Mouse (Mus musculus) erythroid progenitor cell, adult 5-6 weeks (primary cell): ENCODE data around the gene Mical2. TPM values are rescaled to one million over a fixed set of nuclear protein-coding genes. Genes with fewer than 3 reads are reported as not detected.

Experiments used
- ATAC-seq: replicated peaks from 2 replicates; pipeline ENCODE4 v1.8.0; 2016; ENCODE audit warnings: moderate number of reproducible peaks, mild to moderate bottlenecking, moderate TSS enrichment, inconsistent platforms; ENCODE audit not compliant: poor library complexity, low FRiP score, severe bottlenecking
- total RNA-seq, 2 experiments: library from RNA; stranded (forward) in 1 of 2; stranded (reverse) in 1 of 2; fragments of 150-400 nt in 1 of 2; fragments of 186-747, 209-891 nt in 1 of 2; gene quantifications; 2 replicates each; pipeline versions ENCODE4 v1.2.3 to v1.2.4; 2015 to 2017; ENCODE audit warnings: low replicate concordance in 2 of 2

The Mical2 gene
- total RNA-seq, 2 experiments from 2014 or later = not detected

- ATAC-seq = no peak
Measured at GRCm38 (mm10) chr7:112378476-112378875, 152.8 kb downstream of the Mical2 start.

GRCm38 (mm10) chr7:112386521-112386920, 160.9 kb downstream of the Mical2 start:
- no peak for ATAC-seq

DNA sequence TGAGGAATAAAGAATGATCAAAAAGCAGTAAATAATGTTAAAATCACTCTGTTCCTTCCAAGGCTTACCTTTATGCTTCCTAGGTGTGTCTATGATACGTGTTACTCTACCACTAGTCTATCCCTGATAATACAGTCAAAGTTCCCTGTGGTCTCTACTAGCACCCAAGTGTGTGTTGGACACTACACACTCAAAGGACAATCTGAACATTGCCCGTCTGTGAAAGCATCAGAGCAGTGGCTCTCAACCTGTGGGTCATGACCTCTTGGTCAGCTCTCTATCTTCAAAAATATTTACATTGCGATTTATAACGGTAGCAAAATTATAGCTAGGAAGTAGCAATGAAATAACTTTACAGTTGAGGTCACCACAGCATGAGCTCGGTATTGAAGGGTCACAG, 162.2 kb downstream of the Mical2 start:
- no peak for ATAC-seq

GRCm38 (mm10) chr7:112388363-112388875, 162.8 kb downstream of the Mical2 start:
- ATAC-seq = no peak

DNA sequence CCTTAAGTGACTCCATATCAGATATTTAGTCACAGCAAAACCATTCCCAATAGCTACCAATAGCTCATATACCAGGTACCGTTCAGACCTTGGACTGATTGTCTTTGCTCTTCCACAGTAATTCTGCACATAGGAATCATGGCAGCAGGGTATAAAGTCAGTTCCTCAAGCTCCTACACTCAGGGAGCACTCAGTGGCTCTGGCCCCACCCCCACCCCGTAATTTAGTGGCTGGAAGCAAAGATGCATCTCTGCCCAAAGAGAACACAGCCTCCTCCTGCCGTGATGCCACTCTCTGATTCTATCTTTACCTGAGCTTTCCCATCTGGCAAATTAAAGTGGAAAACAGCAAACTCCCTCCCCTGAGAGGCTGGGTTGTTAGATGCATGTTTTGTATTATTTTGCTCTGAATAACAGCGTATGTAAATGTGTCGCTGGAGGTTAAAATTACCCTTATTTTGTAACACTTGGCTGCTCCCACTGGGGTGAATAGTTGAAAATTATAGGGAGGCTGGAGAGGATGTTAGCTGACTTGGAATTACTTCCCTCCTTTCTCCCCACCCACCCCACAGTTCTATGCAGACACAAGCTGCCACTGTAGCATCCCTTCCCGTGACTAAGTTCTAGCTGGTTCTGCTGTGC, 164.1 kb downstream of the Mical2 start:
- ATAC-seq = no peak

GRCm38 (mm10) chr7:112390252-112390936, 164.7 kb downstream of the Mical2 start:
- no peak for ATAC-seq

DNA sequence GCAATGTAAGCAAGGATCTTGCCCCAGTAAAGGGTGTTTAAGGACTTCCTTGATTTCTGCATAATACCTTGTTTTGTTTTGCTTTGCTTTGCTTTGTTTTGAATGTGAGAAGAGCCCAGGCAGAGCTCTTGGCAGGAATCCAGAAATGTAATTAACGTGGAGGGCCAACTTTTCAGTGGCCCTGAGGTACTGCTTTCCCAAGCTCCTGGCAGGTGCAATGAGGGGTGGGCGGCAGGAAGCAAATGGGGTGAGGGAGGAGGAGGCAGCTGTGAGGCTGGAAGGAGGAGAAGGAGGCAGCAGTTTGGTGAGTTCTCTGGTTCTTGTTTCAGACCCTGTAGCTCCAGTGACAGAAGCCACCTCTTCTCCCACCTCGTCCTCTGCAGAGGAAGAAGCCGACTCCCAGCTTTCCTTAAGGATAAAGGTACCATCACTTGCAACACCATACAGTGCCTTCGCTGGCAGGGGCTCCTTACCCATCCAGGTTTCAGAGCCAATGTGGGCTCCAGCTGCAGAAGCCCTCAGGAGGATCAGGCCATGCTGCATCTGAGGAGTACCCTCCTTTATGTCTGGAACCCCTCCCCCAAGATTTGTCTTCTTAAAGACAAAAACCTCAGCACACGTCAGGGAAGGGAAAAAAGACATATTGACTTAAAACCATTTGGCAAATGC, 165.4 kb downstream of the Mical2 start:
- ATAC-seq = no peak

DNA sequence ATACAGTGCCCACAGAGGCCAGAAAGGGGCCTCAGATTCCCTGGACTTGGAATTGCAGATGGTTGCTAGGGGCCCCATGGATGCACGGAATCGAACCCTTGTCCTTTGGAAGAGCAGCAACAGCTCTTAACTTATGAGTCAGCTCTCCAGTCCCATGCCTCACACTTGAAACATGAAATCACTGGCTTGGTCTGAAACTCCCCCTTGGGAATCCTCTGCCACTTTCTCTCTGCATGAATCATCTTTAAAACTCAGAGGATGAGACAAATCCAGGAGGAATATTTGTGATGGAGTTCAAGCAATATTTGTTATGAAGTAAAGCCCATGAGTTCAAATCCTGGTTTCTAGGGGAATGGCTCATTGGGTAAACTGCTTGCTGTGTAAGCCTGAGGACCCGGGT, 172.1 kb downstream of the Mical2 start:
- no peak for ATAC-seq

DNA sequence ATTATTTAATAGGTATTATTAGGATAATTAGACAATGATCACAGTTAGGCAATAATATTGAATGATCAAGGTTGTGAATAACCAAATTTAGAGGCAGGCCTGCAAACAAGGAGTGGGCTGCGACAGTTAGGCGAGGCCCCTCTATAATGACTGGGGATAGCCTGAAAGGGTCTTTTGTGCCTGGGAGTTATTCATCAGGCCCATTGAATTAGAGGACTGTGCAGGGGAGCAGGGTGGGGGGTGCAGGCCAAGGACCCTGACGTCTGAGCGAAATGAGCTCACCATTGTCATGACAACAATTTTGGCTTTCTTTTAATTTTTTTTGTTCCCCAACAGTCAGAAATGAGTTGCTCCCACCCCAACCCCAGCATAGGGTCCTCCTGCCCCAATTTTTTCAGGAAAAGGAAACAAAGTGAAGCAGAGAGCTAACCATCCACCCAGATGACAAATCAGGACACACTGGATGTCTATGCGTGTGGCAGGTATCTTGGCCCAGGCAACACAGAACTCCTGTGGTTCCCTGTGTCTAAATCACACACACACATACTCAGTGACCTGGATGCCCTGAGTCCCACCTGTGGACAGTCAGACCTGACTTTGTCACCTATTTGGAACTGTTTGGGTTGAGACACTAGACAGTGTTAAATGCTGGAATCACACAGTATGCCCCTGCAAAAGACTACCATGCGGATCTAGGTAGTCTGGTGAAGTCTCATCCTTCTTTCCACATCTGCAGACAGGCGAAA, 173.9 kb downstream of the Mical2 start:
- ATAC-seq = no peak

- peak; percentile 63; the same call in 1 of the 2 replicates for ATAC-seq
Measured at GRCm38 (mm10) chr7:112400175-112400574, 174.5 kb downstream of the Mical2 start.

DNA sequence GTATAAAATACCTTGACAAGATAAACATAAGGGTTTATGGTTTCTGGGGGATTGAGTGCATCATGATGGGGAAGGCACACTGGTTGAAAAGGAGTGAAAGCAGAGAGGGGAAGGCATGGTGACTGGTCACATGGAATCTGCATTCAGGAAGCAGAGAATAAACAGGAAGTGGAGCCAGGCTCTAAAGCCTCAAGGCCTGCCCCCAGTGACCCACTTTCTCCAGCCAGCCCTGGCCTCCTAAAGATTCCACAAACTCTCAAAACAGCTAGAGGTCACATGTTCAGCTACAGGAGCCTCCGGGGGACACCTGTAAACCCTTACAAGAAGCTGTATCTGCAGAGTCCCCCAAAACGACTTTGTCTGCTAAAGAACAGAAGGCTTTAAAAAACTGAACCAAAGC, 179.4 kb downstream of the Mical2 start:
- no peak for ATAC-seq

DNA sequence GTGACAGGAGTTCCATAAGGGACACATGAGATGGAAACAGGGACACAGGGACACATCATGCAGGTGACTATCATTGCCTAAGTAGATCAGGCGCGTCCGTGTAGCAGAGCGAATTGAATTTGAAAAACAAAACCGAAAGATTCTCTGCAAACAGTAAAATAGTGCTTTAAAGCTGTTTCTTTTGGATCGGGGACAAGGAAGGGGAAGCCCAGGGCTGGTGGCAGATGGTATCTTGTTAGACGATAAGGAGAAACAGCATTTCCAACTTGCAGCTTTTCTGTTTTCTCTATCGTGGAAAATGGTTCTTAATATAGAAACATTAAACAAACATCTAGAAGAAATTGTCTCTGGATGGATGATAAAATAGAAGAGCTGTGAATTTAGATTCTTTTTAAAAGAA, 179.9 kb downstream of the Mical2 start:
- no peak for ATAC-seq

- ATAC-seq = no peak
Measured at GRCm38 (mm10) chr7:112407597-112407996, 181.9 kb downstream of the Mical2 start.

DNA sequence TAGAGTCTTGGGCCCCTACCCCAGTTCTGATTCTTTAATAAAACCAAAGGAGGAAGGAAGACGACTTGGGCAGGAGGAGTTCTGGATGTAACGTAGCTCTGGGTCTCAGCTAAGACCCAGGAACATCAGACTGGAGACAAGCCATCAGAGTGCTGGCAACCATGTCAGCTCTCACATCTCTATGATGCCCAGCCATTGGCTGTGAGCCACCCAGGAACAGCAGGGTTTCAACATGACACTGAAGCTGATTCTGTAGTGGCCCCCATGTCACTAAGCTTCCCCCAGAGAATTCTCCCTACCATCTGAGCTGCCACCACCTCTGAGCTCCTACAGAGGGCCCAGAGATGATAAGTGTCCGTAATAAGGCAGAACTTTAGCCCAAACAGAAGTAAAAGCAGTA, 184.3 kb downstream of the Mical2 start:
- no peak for ATAC-seq

GRCm38 (mm10) chr7:112413286-112413685, 187.6 kb downstream of the Mical2 start:
- ATAC-seq = no peak

DNA sequence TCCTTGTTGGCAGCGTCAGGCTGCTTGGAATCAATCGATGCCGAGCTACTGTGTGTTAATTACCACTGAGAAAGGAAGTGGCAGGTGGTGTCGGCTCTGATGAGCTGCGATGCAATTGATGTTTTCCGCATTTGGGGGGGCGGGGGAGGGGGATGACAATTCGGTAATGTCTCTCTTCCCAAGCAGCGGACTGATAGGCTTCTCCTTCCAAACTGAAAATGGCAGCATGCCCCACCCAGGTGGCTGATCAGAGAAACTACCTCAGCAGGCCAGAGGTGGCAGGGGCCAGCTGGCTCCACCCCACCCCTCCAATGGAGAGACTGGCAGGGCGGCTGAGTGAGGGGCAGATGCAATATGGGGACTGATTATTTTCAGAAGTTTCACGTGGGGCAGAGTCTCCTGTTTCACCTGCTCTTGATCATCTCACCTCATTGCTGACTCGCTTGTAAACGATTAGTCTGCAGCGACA, 190.4 kb downstream of the Mical2 start:
- ATAC-seq = no peak

DNA sequence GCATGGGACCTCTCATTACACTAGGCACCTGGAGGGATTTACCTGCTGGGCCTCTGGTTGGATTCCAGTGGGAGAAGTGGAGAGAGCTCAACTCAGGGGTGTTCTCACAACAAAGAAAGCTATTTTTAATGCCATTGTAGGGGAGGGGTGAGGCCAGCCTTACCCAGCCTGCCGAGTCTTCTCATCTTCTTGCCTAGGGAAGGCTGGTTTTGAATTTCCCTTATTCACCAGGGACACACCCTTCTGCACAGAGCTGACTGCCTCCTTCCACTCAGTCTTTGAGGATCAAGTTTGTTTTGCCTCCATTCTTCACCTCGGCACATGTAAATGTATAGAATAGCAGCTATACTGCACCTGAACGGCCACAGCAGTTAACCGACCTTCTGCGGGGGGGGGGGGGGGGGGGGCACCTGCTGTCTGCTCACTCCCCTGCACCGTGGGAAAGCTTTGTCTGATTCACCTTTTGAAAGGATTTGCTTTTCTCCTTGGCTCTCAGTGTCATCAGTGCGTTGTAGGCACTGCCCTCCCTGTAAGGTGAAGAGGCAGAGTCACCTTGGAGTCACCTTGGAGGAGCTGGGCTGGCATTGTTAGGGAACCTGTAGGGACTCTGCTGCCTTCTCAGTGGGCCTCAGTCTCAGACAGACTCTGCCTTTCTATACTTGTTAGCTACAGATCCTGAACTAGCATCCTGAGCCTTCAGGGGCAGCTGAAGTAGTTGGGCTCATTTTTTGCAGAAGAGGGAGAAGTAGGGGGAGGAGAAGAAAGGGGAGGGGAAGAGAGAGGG, 191.3 kb downstream of the Mical2 start:
- no peak for ATAC-seq

DNA sequence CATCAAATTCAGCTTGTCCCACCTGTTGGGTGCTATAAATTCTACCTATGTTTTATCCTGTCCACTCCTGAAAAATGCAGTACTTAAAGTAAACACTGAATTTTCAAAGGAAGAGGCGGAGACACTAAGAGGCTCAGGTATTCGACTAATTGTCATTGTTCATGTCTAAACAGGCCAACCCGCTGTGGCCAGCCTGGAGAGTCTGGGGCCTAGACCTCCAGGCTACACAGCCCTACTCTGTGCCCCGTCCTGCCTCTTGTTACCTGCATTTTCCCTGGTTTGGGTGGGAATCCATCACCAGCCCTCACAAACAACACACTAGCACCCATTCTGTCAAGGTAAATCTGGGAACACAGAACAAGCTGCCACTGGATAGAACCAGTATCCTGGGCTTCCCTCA, 191.9 kb downstream of the Mical2 start:
- no peak for ATAC-seq

GRCm38 (mm10) chr7:112423438-112423837, 197.8 kb downstream of the Mical2 start:
- ATAC-seq = no peak
